Mouse (Mus musculus) myocyte (in vitro differentiated cells): ENCODE measurements around the gene Ythdf2. TPM values are rescaled to one million over a fixed set of nuclear protein-coding genes. Genes with fewer than 3 reads are reported as not detected.

Experiments
- H3K27me3 ChIP-seq: one replicate; pipeline ENCODE4 v1.6.1; 2011; ENCODE audit not compliant: control insufficient read depth, insufficient read depth, insufficient read length
- H3K36me3 ChIP-seq: one replicate; pipeline ENCODE4 v1.6.1; 2011; ENCODE audit not compliant: control insufficient read depth, insufficient read depth
- H3K4me2 ChIP-seq: one replicate; pipeline ENCODE4 v1.6.1; 2011; ENCODE audit warnings: low read depth, control low read depth
- H3K4me3 ChIP-seq: one replicate; pipeline ENCODE4 v1.5.1; 2011; ENCODE audit warnings: mild to moderate bottlenecking, control low read depth, moderate library complexity
- H3K79me2 ChIP-seq: one replicate; pipeline ENCODE4 v1.6.1; 2011; ENCODE audit not compliant: control insufficient read depth, insufficient read depth
- H3ac ChIP-seq: one replicate; pipeline ENCODE4 v1.6.1; 2011; ENCODE audit not compliant: control insufficient read depth, insufficient read length
- CEBPB ChIP-seq: IDR thresholded peaks from 2 replicates; pipeline ENCODE4 v1.6.1; 2011; ENCODE audit warnings: mild to moderate bottlenecking, moderate library complexity; ENCODE audit not compliant: poor library complexity, insufficient read depth, severe bottlenecking
- E2F4 ChIP-seq: IDR thresholded peaks from one replicate; pipeline ENCODE4 v1.6.1; 2011; ENCODE audit warnings: mild to moderate bottlenecking, control low read depth, moderate library complexity; ENCODE audit not compliant: insufficient read depth
- MAX ChIP-seq: IDR thresholded peaks from one replicate; pipeline ENCODE4 v1.6.1; 2011; ENCODE audit warnings: low read depth, mild to moderate bottlenecking, control low read depth
- MYOD1 ChIP-seq, 3 experiments: IDR thresholded peaks; one replicate each; pipeline ENCODE4 v1.6.1; 2011; ENCODE audit warnings: control low read depth in 2 of 3, low read depth in 2 of 3, mild to moderate bottlenecking in 2 of 3, moderate library complexity in 1 of 3; ENCODE audit not compliant: insufficient read length in 2 of 3, control insufficient read depth in 1 of 3
- MYOG ChIP-seq, 3 experiments: IDR thresholded peaks; one replicate each; pipeline ENCODE4 v1.6.1; 2011; ENCODE audit warnings: control low read depth in 2 of 3, low read depth in 2 of 3, mild to moderate bottlenecking in 2 of 3; ENCODE audit not compliant: insufficient read length in 2 of 3, control insufficient read depth in 1 of 3, insufficient read depth in 1 of 3
- POLR2A ChIP-seq: IDR thresholded peaks from one replicate; pipeline ENCODE4 v1.6.1; 2011; ENCODE audit warnings: low read depth, mild to moderate bottlenecking, control low read depth, moderate library complexity; ENCODE audit not compliant: insufficient read length
- POLR2AphosphoS2 ChIP-seq: IDR thresholded peaks from one replicate; pipeline ENCODE4 v1.6.1; 2011; ENCODE audit warnings: low read depth, control low read depth; ENCODE audit not compliant: insufficient read length
- REST ChIP-seq: IDR thresholded peaks from one replicate; pipeline ENCODE4 v1.6.1; 2011; ENCODE audit warnings: mild to moderate bottlenecking, control low read depth, moderate library complexity; ENCODE audit not compliant: insufficient read depth, insufficient read length
- SRF ChIP-seq: IDR thresholded peaks from one replicate; pipeline ENCODE4 v1.6.1; 2011; ENCODE audit warnings: low read depth; ENCODE audit not compliant: control insufficient read depth, insufficient read length
- TCF12 ChIP-seq: IDR thresholded peaks from one replicate; pipeline ENCODE4 v1.6.1; 2011; ENCODE audit warnings: mild to moderate bottlenecking, control low read depth; ENCODE audit not compliant: poor library complexity, insufficient read depth, severe bottlenecking
- TCF3 ChIP-seq: IDR thresholded peaks from one replicate; pipeline ENCODE4 v1.6.1; 2011; ENCODE audit warnings: low read depth, control low read depth; ENCODE audit not compliant: insufficient read length
- USF1 ChIP-seq: IDR thresholded peaks from one replicate; pipeline ENCODE4 v1.6.1; 2011; ENCODE audit warnings: low read depth, mild to moderate bottlenecking, control low read depth, moderate library complexity
- polyA plus RNA-seq: library from polyadenylated mRNA; unstranded; fragments of >200 nt; fragmentation: generic; extraction: Trizol; gene quantifications from one replicate; pipeline ENCODE4 v1.2.1, GENCODE M21; 2012; ENCODE audit warnings: missing spikeins

Gene Ythdf2
- polyA plus RNA-seq, 1 experiment, result 20.7 TPM

DNA sequence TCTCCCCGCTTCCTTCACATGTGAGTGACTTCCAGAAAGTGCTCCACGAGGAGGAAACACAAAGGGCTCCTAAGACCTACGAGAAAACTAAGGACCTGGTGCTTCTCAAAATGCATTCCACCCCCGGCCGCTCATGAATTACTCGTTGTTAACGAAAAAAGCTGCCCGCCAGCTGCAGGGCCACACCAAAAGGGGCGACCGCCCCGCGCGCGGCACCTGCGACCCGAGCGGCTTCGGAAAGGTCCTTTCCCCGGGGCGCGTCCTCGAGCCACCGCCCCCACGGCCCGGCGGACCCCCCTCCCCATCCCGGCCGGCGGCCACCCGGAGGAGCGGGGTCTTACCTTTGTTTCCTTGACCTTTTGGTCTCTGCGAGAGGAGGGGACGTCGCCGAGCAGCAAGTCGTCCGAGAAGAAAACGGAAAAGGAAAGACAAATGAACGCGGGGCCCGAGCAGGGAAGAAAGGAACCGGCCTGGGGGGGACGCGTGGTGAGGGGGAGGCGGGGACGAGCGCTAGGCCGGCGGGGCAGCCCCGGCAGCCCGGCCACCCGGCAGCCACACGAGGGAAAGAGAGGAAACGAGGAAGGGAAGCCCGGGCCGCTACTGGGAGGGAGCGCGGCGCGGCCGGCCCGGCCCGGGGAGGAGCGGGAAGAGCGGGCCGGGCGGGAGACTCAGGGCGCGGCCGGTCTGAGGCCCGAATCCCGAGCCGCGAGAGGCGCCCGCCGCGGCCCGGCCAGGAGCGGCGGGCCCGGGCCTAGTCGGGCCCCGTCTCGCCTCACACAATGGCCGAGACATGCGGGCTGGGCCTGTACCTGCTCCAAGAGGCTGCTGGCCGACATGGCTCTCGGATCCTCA is 786 bp downstream of the Ythdf2 start:
- Histone ChIP-seq H3K4me3 (peak overlapping the region; percentile 61), H3K4me2 (peak overlapping the region; percentile 90), H3K27me3 (no peaks in the 10 kb centered on the region), H3K36me3 (peaks cover 29% of the 10 kb centered on the region), H3K79me2 (peaks cover 52% of the 10 kb centered on the region), H3ac (peak overlapping the region; percentile 99)
- TF ChIP-seq CEBPB (no peak), MYOG (IDR thresholded peaks at IDR 0.05; ENCODE audit: control insufficient read depth in 1 of 3, insufficient read depth in 1 of 3, insufficient read length in 2 of 3, low read depth in 2 of 3) (no peak)

DNA sequence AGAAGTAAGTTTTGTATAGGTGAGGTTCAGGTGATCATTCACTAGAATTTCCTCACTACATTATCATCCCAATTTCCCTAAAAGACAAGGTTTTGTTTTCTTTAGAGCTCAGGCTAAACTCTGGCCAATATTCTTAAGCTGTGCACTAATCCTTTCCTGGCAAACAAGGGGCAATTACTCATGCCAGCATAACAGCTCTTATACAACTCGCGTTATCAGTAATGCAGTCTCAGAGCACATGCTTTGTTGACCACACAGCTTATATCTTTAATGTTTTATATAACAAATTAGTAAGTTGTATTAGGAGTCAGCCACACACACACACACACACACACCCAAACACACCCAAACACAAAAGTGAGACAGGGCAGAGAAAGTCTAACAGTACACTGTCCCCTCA is 1.8 kb downstream of the Ythdf2 start:
- peaks cover 29% of the 10 kb centered on the region for H3K36me3 ChIP-seq
- peak overlapping the region; percentile 61 for H3K4me3 ChIP-seq
- H3K4me2 ChIP-seq, result peak overlapping the region; percentile 90
- TF ChIP-seq CEBPB, result no peak
- H3ac ChIP-seq, result peak overlapping the region; percentile 99
- peaks cover 62% of the 10 kb centered on the region for H3K79me2 ChIP-seq
- no peaks in the 10 kb centered on the region for H3K27me3 ChIP-seq

DNA sequence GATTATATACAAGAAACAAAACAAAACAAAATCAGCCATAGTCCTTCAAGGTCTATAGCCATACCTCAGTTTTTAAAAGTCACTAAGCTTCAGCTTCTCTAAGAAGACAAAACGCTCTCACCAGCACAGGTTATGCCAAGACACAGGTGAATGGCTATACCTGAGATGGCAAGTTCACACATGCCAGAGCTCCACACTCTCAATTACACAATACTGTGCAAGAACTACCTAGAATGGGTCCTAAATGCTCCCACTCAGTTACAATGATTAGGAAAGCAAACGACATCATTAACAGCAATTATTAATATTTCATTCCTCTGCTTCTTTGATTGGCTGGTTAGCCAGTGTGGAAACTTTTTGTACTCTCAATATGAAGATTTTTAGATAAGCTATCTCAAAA is 2.8 kb downstream of the Ythdf2 start:
- H3K4me3 ChIP-seq, result no peak overlapping the region

DNA sequence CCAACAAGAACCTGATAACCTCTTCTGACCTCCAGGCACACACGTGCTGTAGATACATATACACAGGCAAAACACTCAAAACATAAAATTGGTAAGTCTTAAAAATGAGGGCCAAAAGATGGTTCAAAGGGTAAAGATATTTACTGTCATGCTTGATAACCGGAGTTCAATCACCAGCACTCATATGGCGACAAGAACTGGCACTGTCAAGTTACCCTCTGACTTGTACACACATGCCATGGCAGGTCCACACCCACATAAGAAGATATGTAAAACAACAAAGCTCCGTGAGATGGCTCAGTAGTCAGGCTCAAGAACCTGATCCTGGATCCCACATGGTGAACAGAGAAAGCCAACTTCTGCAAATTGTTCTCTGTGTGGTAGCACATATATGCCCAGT is 4.8 kb downstream of the Ythdf2 start:
- Histone ChIP-seq H3K27me3 (no peaks in the 10 kb centered on the region), H3K79me2 (peaks cover 92% of the 10 kb centered on the region), H3K36me3 (peaks cover 40% of the 10 kb centered on the region), H3ac (no peak overlapping the region), H3K4me3 (no peak overlapping the region), H3K4me2 (no peak overlapping the region)
- TF ChIP-seq E2F4, result no peak
- no peak for TF ChIP-seq REST
- no peak for TF ChIP-seq SRF
- TF ChIP-seq TCF12, result no peak
- TF ChIP-seq USF1, result no peak
- TF ChIP-seq MAX, result no peak
- no peak for TF ChIP-seq POLR2AphosphoS2
- TF ChIP-seq POLR2A, result no peak
- no peak for TF ChIP-seq TCF3
- TF ChIP-seq MYOD1 (IDR thresholded peaks at IDR 0.05; ENCODE audit: control insufficient read depth in 1 of 3, insufficient read length in 2 of 3, low read depth in 2 of 3), result no peak
- TF ChIP-seq MYOG (IDR thresholded peaks at IDR 0.05; ENCODE audit: control insufficient read depth in 1 of 3, insufficient read depth in 1 of 3, insufficient read length in 2 of 3, low read depth in 2 of 3), result no peak
- no peak for TF ChIP-seq CEBPB

More for the DNA sequence above, 2.8 kb downstream of the Ythdf2 start:
- Histone ChIP-seq H3K79me2 (peaks cover 72% of the 10 kb centered on the region), H3K36me3 (peaks cover 29% of the 10 kb centered on the region), H3ac (no peak overlapping the region), H3K27me3 (no peaks in the 10 kb centered on the region), H3K4me2 (peak overlapping the region; percentile 3)
- TF ChIP-seq E2F4 (no peak), REST (no peak), POLR2A (no peak), MYOG (IDR thresholded peaks at IDR 0.05; ENCODE audit: control insufficient read depth in 1 of 3, insufficient read depth in 1 of 3, insufficient read length in 2 of 3, low read depth in 2 of 3) (no peak), SRF (no peak), USF1 (no peak), MAX (no peak), MYOD1 (IDR thresholded peaks at IDR 0.05; ENCODE audit: control insufficient read depth in 1 of 3, insufficient read length in 2 of 3, low read depth in 2 of 3) (no peak), TCF3 (no peak)

DNA sequence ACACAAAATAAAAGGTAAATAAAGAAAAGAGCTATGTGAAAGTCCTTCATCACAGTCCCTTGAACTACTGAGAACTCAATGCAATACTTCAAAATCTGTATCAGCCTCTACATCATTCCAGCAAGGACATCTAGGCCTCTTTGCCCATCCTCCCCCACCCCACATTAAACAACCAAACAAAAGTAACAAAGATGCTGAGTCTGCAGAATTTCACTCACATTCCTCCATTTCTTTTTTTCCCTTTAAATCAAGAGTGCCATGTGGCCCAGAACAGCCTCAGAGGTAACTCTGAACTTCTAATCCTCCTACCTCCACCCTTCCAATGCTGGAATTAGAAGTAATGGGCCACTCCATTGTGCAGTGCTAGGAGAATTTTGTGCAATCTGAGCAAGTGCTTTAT is 13.3 kb downstream of the Ythdf2 start:
- TF ChIP-seq TCF12 (no peak), TCF3 (no peak), SRF (no peak), USF1 (no peak), E2F4 (no peak), MYOG (IDR thresholded peaks at IDR 0.05; ENCODE audit: control insufficient read depth in 1 of 3, insufficient read depth in 1 of 3, insufficient read length in 2 of 3, low read depth in 2 of 3) (no peak), CEBPB (no peak), MYOD1 (IDR thresholded peaks at IDR 0.05; ENCODE audit: control insufficient read depth in 1 of 3, insufficient read length in 2 of 3, low read depth in 2 of 3) (no peak), POLR2AphosphoS2 (no peak), POLR2A (no peak), MAX (no peak), REST (no peak)
- peaks cover 99% of the 10 kb centered on the region for H3K79me2 ChIP-seq
- peaks cover 15% of the 10 kb centered on the region for H3K36me3 ChIP-seq
- no peak overlapping the region for H3K4me3 ChIP-seq
- no peak overlapping the region for H3ac ChIP-seq
- H3K27me3 ChIP-seq, result no peaks in the 10 kb centered on the region
- H3K4me2 ChIP-seq, result no peak overlapping the region
